Mouse (Mus musculus) neural tube, embryonic 11.5 days (tissue): ENCODE results near the gene Cldn2. TPM values are rescaled to one million over a fixed set of nuclear protein-coding genes. Genes with fewer than 3 reads are reported as not detected.

Experiments used
- ATAC-seq: fragments of 200-750 bp; cut with Nextera tagmentation; 2 replicates; pipeline ENCODE4 v1.8.0; 2017; ENCODE audit warnings: moderate number of reproducible peaks, mild to moderate bottlenecking, moderate TSS enrichment, moderate library complexity; ENCODE audit not compliant: insufficient read depth, low FRiP score, low TSS enrichment
- DNase-seq: peaks from one replicate; pipeline ENCODE4 v3.0.0-alpha.2; 2015; ENCODE audit warnings: low spot score
- H3K27ac ChIP-seq: fragments of 300-500 bp; sonication (generic); 2 replicates; pipeline ENCODE4 v1.5.1; 2014; ENCODE audit warnings: low read depth, mild to moderate bottlenecking, low read length
- H3K27me3 ChIP-seq: fragments of 300-500 bp; sonication (generic); 2 replicates; pipeline ENCODE4 v1.6.1; 2014; ENCODE audit warnings: mild to moderate bottlenecking, low read length, mixed read lengths; ENCODE audit not compliant: control insufficient read depth, insufficient read depth
- H3K36me3 ChIP-seq: fragments of 300-500 bp; sonication (generic); 2 replicates; pipeline ENCODE4 v1.6.1; 2014; ENCODE audit warnings: mild to moderate bottlenecking, low read length, moderate library complexity, mixed read lengths; ENCODE audit not compliant: control insufficient read depth, insufficient read depth
- H3K4me1 ChIP-seq: fragments of 300-500 bp; sonication (generic); 2 replicates; pipeline ENCODE4 v1.6.1; 2014; ENCODE audit warnings: low read length, mixed read lengths; ENCODE audit not compliant: control insufficient read depth, insufficient read depth
- H3K4me2 ChIP-seq: fragments of 300-500 bp; sonication (generic); 2 replicates; pipeline ENCODE4 v1.6.1; 2014; ENCODE audit warnings: low read depth, mild to moderate bottlenecking, moderate library complexity
- H3K4me3 ChIP-seq: fragments of 300-500 bp; sonication (generic); 2 replicates; pipeline ENCODE4 v1.5.1; 2014; ENCODE audit warnings: low read depth, low read length
- H3K9ac ChIP-seq: fragments of 300-500 bp; sonication (generic); 2 replicates; pipeline ENCODE4 v1.6.1; 2014; ENCODE audit warnings: mild to moderate bottlenecking, low read length
- H3K9me3 ChIP-seq: fragments of 300-500 bp; sonication (generic); 2 replicates; pipeline ENCODE4 v1.6.1; 2016; ENCODE audit warnings: low read length; ENCODE audit not compliant: control insufficient read depth
- WGBS: fragments of 180-500 bp; shearing (Covaris S2); extraction: QIAGEN DNeasy Blood & Tissue Kit; methylation state at CpG from one replicate; pipeline ENCODE4 v1.1.7; 2014; 5-methylcytosine and 5-hydroxymethylcytosine counted together
- polyA plus RNA-seq: library from polyadenylated mRNA; unstranded; fragments of >200 nt; fragmentation: Nextera tagmentation; extraction: Ambion mirVana; gene quantifications from 2 replicates; pipeline ENCODE4 v1.2.1, GENCODE M21; 2014

Gene Cldn2
- polyA plus RNA-seq, 1 experiment from 2014 or later: 0.32 TPM

DNA sequence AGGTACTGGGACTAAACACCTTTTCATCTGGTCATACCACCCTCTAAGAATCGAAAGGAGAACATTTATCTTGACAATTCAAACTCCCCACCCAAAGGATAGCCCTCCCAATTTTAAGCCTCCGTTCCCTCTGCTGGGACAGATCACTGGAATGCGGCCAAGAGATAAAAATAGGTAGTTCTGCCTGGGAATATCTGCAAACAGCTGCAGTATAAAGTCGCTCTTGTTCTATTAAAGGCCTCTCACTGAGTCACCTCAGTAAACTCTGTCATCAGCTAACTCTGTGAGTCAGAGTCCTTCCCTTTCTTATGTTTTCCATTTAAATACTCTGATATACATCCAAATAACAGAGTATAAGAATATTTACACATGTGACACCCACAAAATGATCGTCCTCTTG, 58.8 kb downstream of the Cldn2 start:
- Histone ChIP-seq H3K4me3 (no peak overlapping the region), H3K27ac (no peak overlapping the region), H3K4me2 (no peak overlapping the region), H3K9me3 (no peaks in the 10 kb centered on the region), H3K27me3 (no peaks in the 10 kb centered on the region), H3K4me1 (no peaks in the 10 kb centered on the region), H3K9ac (no peak overlapping the region), H3K36me3 (no peaks in the 10 kb centered on the region)
- DNase-seq (no peak), ATAC-seq (no peak)
- WGBS: 83% methylated on average over 5 of the region's 5 CpGs

Other genes with a start within 250 kb of the Cldn2 start
- gene Rnf128, start 237.5 kb upstream of the Cldn2 start, polyA plus RNA-seq: 1.9 and 2.7 TPM in 2 replicates
- 0.69 and 0.74 TPM in 2 replicates for gene Tbc1d8b, start 115.8 kb upstream of the Cldn2 start, polyA plus RNA-seq
- gene Gm15013, start 86.3 kb upstream of the Cldn2 start, polyA plus RNA-seq: not detected in 2 replicates
- gene Ripply1, start 18.5 kb upstream of the Cldn2 start, polyA plus RNA-seq: not detected in 2 replicates
- gene Morc4, start 70.8 kb downstream of the Cldn2 start, polyA plus RNA-seq: 8.8 and 12.8 TPM in 2 replicates
- 8.7 and 9.4 TPM in 2 replicates for gene Rbm41, start 197.8 kb downstream of the Cldn2 start, polyA plus RNA-seq